Mouse (Mus musculus) heart, embryonic 14.5 days (tissue): ENCODE results near the gene Gpn2. TPM values are rescaled to one million over a fixed set of nuclear protein-coding genes. Genes with fewer than 3 reads are reported as not detected.

Experiments used
- ATAC-seq: fragments of 200-750 bp; cut with Nextera tagmentation; 2 replicates; pipeline ENCODE4 v1.8.0; 2017; ENCODE audit warnings: low read depth, moderate TSS enrichment; ENCODE audit not compliant: insufficient number of reproducible peaks, insufficient read depth, low FRiP score
- H3K27ac ChIP-seq, 2 experiments: fragments of 200-500 bp in 1 of 2; fragments of 300-500 bp in 1 of 2; sonication (generic) in 1 of 2; replicated peaks in 1 of 2; 2 replicates each; pipeline ENCODE4 v1.5.1; 2012 to 2014; ENCODE audit warnings: low read depth in 2 of 2, low read length in 2 of 2, control low read depth in 1 of 2, mild to moderate bottlenecking in 1 of 2, mixed read lengths in 1 of 2; ENCODE audit not compliant: control insufficient read depth in 1 of 2, insufficient read depth in 1 of 2
- H3K27me3 ChIP-seq: fragments of 300-500 bp; sonication (generic); 2 replicates; pipeline ENCODE4 v1.6.1; 2014; ENCODE audit warnings: mild to moderate bottlenecking, low read length, control low read depth; ENCODE audit not compliant: control insufficient read depth, insufficient read depth
- H3K36me3 ChIP-seq: fragments of 300-500 bp; sonication (generic); 2 replicates; pipeline ENCODE4 v1.6.1; 2014; ENCODE audit warnings: mild to moderate bottlenecking, control low read depth, low read length, mixed read lengths; ENCODE audit not compliant: control insufficient read depth, insufficient read depth
- H3K4me1 ChIP-seq, 2 experiments: fragments of 200-500 bp in 1 of 2; fragments of 300-500 bp in 1 of 2; sonication (generic) in 1 of 2; 2 replicates each; pipeline ENCODE4 v1.6.1; 2012 to 2014; ENCODE audit warnings: low read length in 2 of 2, control low read depth in 1 of 2, mixed read lengths in 1 of 2; ENCODE audit not compliant: control insufficient read depth in 2 of 2, insufficient read depth in 2 of 2
- H3K4me2 ChIP-seq: fragments of 300-500 bp; sonication (generic); 2 replicates; pipeline ENCODE4 v1.6.1; 2014; ENCODE audit warnings: mild to moderate bottlenecking, low read length
- H3K4me3 ChIP-seq, 2 experiments: fragments of 200-500 bp in 1 of 2; fragments of 300-500 bp in 1 of 2; sonication (generic) in 1 of 2; 2 replicates each; pipeline ENCODE4 v1.5.1; 2012 to 2014; ENCODE audit warnings: low read length in 2 of 2, mild to moderate bottlenecking in 2 of 2, control low read depth in 1 of 2, low read depth in 1 of 2, moderate library complexity in 1 of 2; ENCODE audit not compliant: control insufficient read depth in 1 of 2, insufficient read depth in 1 of 2
- H3K9ac ChIP-seq: fragments of 300-500 bp; sonication (generic); 2 replicates; pipeline ENCODE4 v1.6.1; 2014; ENCODE audit warnings: mild to moderate bottlenecking, low read length
- H3K9me3 ChIP-seq: fragments of 300-500 bp; sonication (generic); 2 replicates; pipeline ENCODE4 v1.6.1; 2016; ENCODE audit warnings: low read length, control low read depth; ENCODE audit not compliant: control insufficient read depth
- WGBS: fragments of 180-500 bp; shearing (Covaris S2); extraction: QIAGEN DNeasy Blood & Tissue Kit; methylation state at CpG from one replicate; pipeline ENCODE4 v1.1.7; 2014; 5-methylcytosine and 5-hydroxymethylcytosine counted together
- polyA plus RNA-seq: library from polyadenylated mRNA; unstranded; fragments of >200 nt; fragmentation: Nextera tagmentation; extraction: Ambion mirVana; gene quantifications from 2 replicates; pipeline ENCODE4 v1.2.1, GENCODE M21; 2014

Gpn2 gene
- polyA plus RNA-seq, 1 experiment from 2014 or later: 12.5 TPM

DNA sequence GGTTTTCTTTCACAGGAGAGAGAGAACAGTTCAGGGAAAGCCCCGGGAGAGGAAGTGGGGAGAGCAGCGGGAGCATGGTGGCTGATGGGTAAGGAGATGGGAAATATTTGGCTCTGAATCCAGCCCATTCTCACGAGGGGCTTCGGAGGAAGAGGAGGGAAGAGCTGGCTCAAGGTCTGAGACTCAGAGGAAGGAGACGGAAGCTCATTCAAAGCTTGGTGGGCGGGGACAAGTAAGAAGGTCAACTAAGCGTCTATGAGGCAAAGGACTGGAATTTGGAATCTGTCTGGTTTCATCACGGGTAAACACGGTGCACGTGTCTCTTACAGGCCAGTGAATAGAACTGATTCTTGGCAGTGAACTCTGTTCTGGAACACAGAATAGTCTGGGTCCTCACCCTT, 14.1 kb upstream of the Gpn2 start:
- H3K9ac ChIP-seq: no peak overlapping the region
- 46% methylated on average over 10 of the region's 10 CpGs for WGBS
- H3K4me2 ChIP-seq: no peak overlapping the region
- peaks cover 4 to 6% of the 10 kb centered on the region in 2 experiments; a peak in 3 of 4 replicates for H3K4me1 ChIP-seq
- no peaks in the 10 kb centered on the region for H3K36me3 ChIP-seq
- no peak overlapping the region for H3K4me3 ChIP-seq
- H3K9me3 ChIP-seq: no peaks in the 10 kb centered on the region
- no peaks in the 10 kb centered on the region for H3K27me3 ChIP-seq
- no peak overlapping the region for H3K27ac ChIP-seq
- no peak for ATAC-seq

DNA sequence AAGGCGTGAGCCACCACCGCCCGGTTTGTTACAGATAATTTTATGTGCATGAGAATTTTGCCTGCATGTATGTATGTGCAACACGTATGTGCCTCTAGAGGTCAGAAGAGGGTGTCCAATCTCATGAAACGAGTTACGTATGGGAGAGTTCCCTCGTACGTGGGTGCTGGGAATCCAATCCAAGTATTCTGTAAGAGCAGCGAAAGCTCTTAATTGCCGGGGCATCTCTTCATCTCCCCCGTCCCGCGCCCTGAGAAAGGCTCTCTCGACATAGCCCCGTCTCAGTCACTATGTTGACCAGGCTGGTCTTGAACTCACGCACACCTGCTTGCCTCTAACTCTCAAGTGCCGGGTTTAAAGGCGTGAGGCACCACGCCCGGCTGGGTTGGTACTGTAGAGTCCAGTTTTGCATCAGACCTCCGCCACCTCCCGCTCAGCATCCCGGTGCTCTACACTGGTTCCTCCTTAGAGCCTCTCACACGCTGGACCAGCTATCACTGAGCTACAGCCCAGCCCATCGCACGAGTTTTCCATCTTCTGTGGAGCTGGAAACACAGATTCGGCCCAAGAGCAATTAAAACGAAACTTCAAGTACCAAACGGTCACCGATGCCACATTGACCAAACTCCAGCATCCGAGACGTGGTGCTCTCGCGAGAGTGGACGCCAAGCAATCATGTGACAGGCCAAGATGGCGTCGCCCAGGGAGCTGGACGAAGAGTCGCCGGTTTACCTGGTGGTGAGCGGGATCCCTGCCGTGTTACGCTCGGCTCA, 9.9 kb upstream of the Gpn2 start, which contains the start of gene Gpatch3:
Gene Gpatch3, plus strand, starts transcription at position 676 of the 773 bp plus-strand sequence.
- Histone ChIP-seq H3K9me3 (no peaks in the 10 kb centered on the region), H3K27me3 (no peaks in the 10 kb centered on the region), H3K27ac (peak within 1 kb of the TSS; percentile 73 to 84), H3K9ac (peak within 1 kb of the TSS; percentile 87), H3K36me3 (peaks cover 16% of the 10 kb centered on the region), H3K4me3 (peak within 1 kb of the TSS; percentile 84 to 91), H3K4me1 (peaks cover 6 to 13% of the 10 kb centered on the region in 2 experiments; a peak in 3 of 4 replicates), H3K4me2 (peak within 1 kb of the TSS; percentile 90)
- WGBS: 7% methylated on average over 44 of the region's 44 CpGs
- ATAC-seq: peak; percentile 77

DNA sequence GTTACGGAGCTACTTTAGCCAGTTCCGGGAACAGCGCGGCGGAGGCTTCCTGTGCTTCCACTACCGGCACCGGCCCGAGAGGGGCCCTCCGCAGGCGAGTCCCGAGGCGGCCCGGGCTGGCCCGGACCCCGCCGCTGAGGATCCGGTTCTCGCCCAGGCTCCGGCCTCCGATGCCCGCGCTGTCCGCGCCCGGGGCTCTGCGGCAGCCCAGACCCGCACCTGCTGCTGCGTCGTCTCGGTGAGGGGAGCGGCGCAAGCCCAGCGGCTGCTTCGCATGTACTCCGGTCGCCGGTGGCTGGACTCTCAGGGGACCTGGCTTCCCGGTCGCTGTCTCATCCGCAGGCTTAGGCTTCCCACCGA, 9.3 kb upstream of the Gpn2 start:
- peaks cover 22% of the 10 kb centered on the region for H3K36me3 ChIP-seq
- H3K4me3 ChIP-seq: peak overlapping the region; percentile 84 to 91
- ATAC-seq: peak; percentile 40
- H3K4me1 ChIP-seq: peaks cover 6 to 13% of the 10 kb centered on the region in 2 experiments; a peak in 3 of 4 replicates
- H3K9me3 ChIP-seq: no peaks in the 10 kb centered on the region
- no peak overlapping the region for H3K27ac ChIP-seq
- peak overlapping the region; percentile 87 for H3K9ac ChIP-seq
- H3K27me3 ChIP-seq: no peaks in the 10 kb centered on the region
- H3K4me2 ChIP-seq: peak overlapping the region; percentile 90
- under 1% methylated on average over 41 of the region's 41 CpGs for WGBS

DNA sequence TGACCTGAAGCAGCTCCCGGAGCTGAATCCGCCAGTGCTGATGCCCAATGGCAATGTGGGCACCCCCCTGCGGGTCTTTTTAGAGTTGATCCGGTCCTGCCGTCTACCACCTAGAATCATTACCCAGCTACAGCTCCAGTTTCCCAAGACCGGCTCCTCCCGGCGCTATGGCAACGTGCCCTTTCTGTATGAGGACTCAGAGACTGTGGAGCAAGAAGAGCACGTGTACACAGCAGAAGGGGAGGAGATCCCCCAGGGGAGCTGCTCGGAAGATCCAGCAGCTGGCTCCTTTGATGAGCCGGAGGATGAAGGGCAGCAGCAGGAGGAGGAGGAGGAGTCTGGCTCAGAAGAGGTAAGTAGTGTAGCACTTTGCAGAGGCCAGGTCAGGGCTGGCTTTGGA, 6.2 kb upstream of the Gpn2 start:
- H3K4me1 ChIP-seq: peaks cover 6 to 13% of the 10 kb centered on the region in 2 experiments; a peak in 3 of 4 replicates
- 81% methylated on average over 12 of the region's 12 CpGs for WGBS
- no peaks in the 10 kb centered on the region for H3K27me3 ChIP-seq
- H3K4me3 ChIP-seq: no peak overlapping the region
- no peak overlapping the region for H3K27ac ChIP-seq
- H3K9ac ChIP-seq: no peak overlapping the region
- H3K4me2 ChIP-seq: no peak overlapping the region
- no peak for ATAC-seq
- H3K9me3 ChIP-seq: no peaks in the 10 kb centered on the region
- H3K36me3 ChIP-seq: peaks cover 49% of the 10 kb centered on the region

DNA sequence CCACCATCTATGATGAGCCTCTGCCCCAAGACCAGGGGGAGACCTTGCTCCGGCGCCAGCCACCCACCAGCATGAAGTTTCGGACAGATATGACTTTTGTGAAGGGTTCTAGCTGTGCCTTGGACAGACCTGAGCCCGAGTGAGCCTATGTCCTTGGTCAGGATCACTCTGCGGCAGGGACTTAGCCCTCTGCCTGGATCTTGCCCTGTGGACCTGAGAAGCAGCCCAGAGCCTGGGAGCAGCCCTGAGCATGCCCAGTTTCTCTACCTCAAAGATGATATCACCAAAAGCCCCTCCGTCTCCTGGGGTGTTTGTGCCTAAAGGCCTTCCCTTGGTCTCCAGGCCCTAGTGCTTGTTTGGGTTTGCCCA, 488 bp upstream of the Gpn2 start:
- no peak for ATAC-seq
- H3K9me3 ChIP-seq: no peaks in the 10 kb centered on the region

DNA sequence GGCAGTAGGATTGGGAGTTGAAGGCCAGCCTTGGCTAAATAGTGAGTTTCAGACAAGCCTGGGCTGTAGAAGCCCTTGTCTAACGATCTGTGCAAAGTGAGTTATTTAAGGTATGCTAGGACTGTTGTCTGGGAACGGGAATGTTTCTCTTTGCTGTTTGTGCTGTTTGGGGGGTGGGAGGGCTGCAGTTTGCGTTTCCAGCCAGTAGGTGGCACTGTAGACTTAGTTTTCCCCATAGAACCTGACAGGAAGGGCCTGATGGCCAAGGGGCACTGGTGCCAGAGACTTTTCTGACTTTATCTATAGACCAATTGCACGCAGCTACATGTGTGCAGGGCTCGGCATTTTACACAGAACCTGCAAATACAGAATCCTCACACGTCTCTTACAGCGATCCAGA, 8.4 kb downstream of the Gpn2 start:
- Histone ChIP-seq H3K4me3 (no peak overlapping the region), H3K4me1 (peaks cover 0 to 3% of the 10 kb centered on the region in 2 experiments; a peak in 3 of 4 replicates), H3K9ac (no peak overlapping the region), H3K9me3 (no peaks in the 10 kb centered on the region), H3K36me3 (peaks cover 47% of the 10 kb centered on the region), H3K27ac (no peak overlapping the region; a peak in 1 of 4 replicates), H3K27me3 (no peaks in the 10 kb centered on the region), H3K4me2 (no peak overlapping the region)
- ATAC-seq: no peak
- WGBS: 27% methylated on average over 7 of the region's 7 CpGs

More for the DNA sequence above, 488 bp upstream of the Gpn2 start:
- peak overlapping the region; percentile 99 for H3K4me2 ChIP-seq
- peak overlapping the region; percentile 94 for H3K9ac ChIP-seq
- H3K27ac ChIP-seq: peak overlapping the region; percentile 75 to 82
- no peaks in the 10 kb centered on the region for H3K27me3 ChIP-seq
- peak overlapping the region; percentile 79 to 90 for H3K4me3 ChIP-seq
- H3K4me1 ChIP-seq: peaks cover 3 to 14% of the 10 kb centered on the region in 2 experiments; a peak in 3 of 4 replicates
- WGBS: 49% methylated on average over 6 of the region's 6 CpGs
- H3K36me3 ChIP-seq: peaks cover 68% of the 10 kb centered on the region

DNA sequence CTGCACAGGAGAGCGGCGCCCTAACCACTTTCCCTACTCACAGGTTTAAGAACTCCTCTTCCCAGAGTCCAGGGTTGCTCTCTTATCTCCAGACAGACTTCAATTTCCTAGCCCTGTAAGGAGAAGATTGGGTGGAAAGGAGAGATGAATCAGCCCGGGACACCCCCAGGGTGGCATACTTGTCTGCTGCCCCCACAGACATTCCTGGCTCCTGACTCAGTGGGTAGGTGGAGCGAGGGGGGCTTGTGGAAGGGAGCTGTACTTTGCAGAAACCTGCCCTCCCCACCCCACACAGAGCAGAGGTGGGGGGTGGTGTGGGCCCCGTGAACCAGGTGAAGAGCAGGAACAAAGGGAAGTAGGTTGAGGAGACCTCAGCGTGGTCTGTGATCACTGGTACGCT, 11.4 kb downstream of the Gpn2 start:
- Histone ChIP-seq H3K4me3 (no peak overlapping the region), H3K9me3 (no peaks in the 10 kb centered on the region), H3K27ac (no peak overlapping the region), H3K4me1 (peaks cover 6 to 10% of the 10 kb centered on the region in 2 experiments), H3K27me3 (peaks cover 18% of the 10 kb centered on the region), H3K4me2 (no peak overlapping the region), H3K36me3 (peaks cover 18% of the 10 kb centered on the region), H3K9ac (no peak overlapping the region)
- 42% methylated on average over 7 of the region's 7 CpGs for WGBS
- no peak for ATAC-seq
